Mouse (Mus musculus): ENCODE measurements at regions not wholly inside any gene's neighbourhood (a gene's known extent, or its start where the extent isn't known, plus 50 kb on each side); places are given as distances from the start of the nearest gene placed in this dataset.

- WGBS = 83% methylated on average over 3 of the region's 3 CpGs
- no peak overlapping the region for H3K4me2 ChIP-seq (ENCODE audit: low read length)
- ATAC-seq (replicated peaks; ENCODE audit: low FRiP score, low read depth) = no peak
Measured at GRCm38 (mm10) chr15:51189134-51189533, 2695.6 kb upstream of the Gm7489 start.

DNA sequence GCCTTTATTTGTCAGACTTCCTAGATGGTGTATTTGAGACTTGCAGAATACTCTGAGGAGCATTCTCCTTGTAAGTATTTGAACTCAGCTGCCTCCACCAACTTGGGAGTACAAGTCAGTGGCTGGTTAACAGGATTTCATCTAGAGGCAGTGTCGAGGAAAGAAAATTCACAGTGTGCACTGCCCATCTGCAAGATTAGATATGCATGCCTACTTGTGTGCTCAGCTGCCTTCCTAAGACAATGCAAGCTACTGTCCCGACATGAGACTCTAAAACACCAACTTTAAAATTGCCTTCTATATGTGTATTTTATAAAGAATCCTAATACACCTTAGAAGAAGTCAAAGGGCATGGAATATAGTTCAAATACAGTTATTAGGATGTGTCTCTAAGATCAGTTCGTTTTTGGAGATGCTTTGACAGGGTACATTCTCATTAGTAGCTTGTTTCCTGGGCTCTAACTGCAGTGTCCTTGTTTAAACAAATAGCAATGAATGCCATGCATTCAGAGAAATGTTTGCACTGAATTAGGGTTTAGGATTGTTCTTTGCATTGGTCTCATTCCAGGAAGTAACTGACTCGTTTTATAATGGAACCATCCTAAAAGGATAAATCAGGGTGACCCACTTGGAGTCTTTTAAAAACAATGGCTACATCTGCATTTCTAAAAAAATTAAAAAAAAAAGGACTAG, 2687.1 kb upstream of the Gm7489 start:
- DNase-seq (ENCODE audit: low spot score) = no peak
- 44% methylated on average over 4 of the region's 4 CpGs for WGBS
- H3K27ac ChIP-seq = no peak overlapping the region

More at GRCm38 (mm10) chr15:51189134-51189533, 2695.6 kb upstream of the Gm7489 start:
- Histone ChIP-seq H3K4me1 (replicated peaks; ENCODE audit: insufficient read depth, low read length) (no peaks in the 10 kb centered on the region), H3K27ac (no peak overlapping the region), H3K4me3 (replicated peaks; ENCODE audit: low read depth, low read length) (no peak overlapping the region), H3K36me3 (ENCODE audit: insufficient read depth, low read length) (no peaks in the 10 kb centered on the region), H3K27me3 (ENCODE audit: insufficient read depth, low read length) (no peaks in the 10 kb centered on the region), H3K9me3 (replicated peaks; ENCODE audit: low read length) (no peaks in the 10 kb centered on the region), H3K9ac (ENCODE audit: low read depth, low read length) (no peak overlapping the region)
- DNase-seq (ENCODE audit: low spot score) = no peak
- TF ChIP-seq CTCF (IDR thresholded peaks at IDR 0.05; ENCODE audit: low read depth) = no peak

GRCm38 (mm10) chr15:51203351-51203750, 2681.4 kb upstream of the Gm7489 start:
- TF ChIP-seq CTCF (IDR thresholded peaks at IDR 0.05; ENCODE audit: low read depth) = no peak
- 89% methylated on average over 2 of the region's 2 CpGs for WGBS
- H3K4me1 ChIP-seq (replicated peaks; ENCODE audit: insufficient read depth, low read length) = no peaks in the 10 kb centered on the region
- DNase-seq (ENCODE audit: low spot score) (no peak), ATAC-seq (replicated peaks; ENCODE audit: low FRiP score, low read depth) (no peak)
- no peaks in the 10 kb centered on the region for H3K27me3 ChIP-seq (ENCODE audit: insufficient read depth, low read length)
- H3K4me3 ChIP-seq (replicated peaks; ENCODE audit: low read depth, low read length) = no peak overlapping the region
- H3K9ac ChIP-seq (ENCODE audit: low read depth, low read length) = no peak overlapping the region
- no peaks in the 10 kb centered on the region for H3K9me3 ChIP-seq (replicated peaks; ENCODE audit: low read length)
- no peak overlapping the region for H3K27ac ChIP-seq
- H3K36me3 ChIP-seq (ENCODE audit: insufficient read depth, low read length) = no peaks in the 10 kb centered on the region
- H3K4me2 ChIP-seq (ENCODE audit: low read length) = no peak overlapping the region

More for the DNA sequence above, 2687.1 kb upstream of the Gm7489 start:
- Histone ChIP-seq H3K4me3 (replicated peaks; ENCODE audit: low read depth, low read length) (no peak overlapping the region), H3K4me1 (replicated peaks; ENCODE audit: insufficient read depth, low read length) (no peaks in the 10 kb centered on the region), H3K27me3 (ENCODE audit: insufficient read depth, low read length) (no peaks in the 10 kb centered on the region), H3K4me2 (ENCODE audit: low read length) (no peak overlapping the region), H3K36me3 (ENCODE audit: insufficient read depth, low read length) (no peaks in the 10 kb centered on the region), H3K9ac (ENCODE audit: low read depth, low read length) (no peak overlapping the region), H3K9me3 (replicated peaks; ENCODE audit: low read length) (no peaks in the 10 kb centered on the region)
- TF ChIP-seq CTCF (IDR thresholded peaks at IDR 0.05; ENCODE audit: low read depth) = no peak
- no peak for ATAC-seq (replicated peaks; ENCODE audit: low FRiP score, low read depth)

DNA sequence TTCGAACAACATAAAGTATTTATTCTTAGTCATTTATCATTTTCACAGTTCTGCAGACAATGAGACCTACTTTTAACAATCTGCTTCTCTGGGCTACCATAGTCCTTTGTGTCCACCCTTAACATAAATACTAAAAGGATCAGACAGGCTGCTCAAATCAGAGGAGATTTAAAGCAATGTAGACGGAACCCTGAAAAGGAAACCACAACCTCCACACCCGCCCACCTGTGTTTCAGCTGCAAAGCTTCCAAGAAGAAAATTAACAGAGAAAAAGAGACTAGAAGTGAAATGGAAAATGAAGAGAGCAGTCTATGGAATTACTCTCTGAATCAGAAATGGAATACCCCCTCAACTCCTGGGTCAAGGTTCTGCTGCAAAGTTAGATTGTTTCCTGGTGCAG, 2678.7 kb upstream of the Gm7489 start:
- Histone ChIP-seq H3K27me3 (ENCODE audit: insufficient read depth, low read length) (no peaks in the 10 kb centered on the region), H3K4me3 (replicated peaks; ENCODE audit: low read depth, low read length) (no peak overlapping the region), H3K4me1 (replicated peaks; ENCODE audit: insufficient read depth, low read length) (no peaks in the 10 kb centered on the region), H3K9ac (ENCODE audit: low read depth, low read length) (no peak overlapping the region), H3K9me3 (replicated peaks; ENCODE audit: low read length) (no peaks in the 10 kb centered on the region), H3K36me3 (ENCODE audit: insufficient read depth, low read length) (no peaks in the 10 kb centered on the region), H3K27ac (no peak overlapping the region), H3K4me2 (ENCODE audit: low read length) (no peak overlapping the region)
- DNase-seq (ENCODE audit: low spot score) = no peak
- 41% methylated on average over 3 of the region's 3 CpGs for WGBS
- TF ChIP-seq CTCF (IDR thresholded peaks at IDR 0.05; ENCODE audit: low read depth) = no peak
- no peak for ATAC-seq (replicated peaks; ENCODE audit: low FRiP score, low read depth)

GRCm38 (mm10) chr15:51206773-51207172, 2677.9 kb upstream of the Gm7489 start:
- no peaks in the 10 kb centered on the region for H3K27me3 ChIP-seq (ENCODE audit: insufficient read depth, low read length)
- H3K4me1 ChIP-seq (replicated peaks; ENCODE audit: insufficient read depth, low read length) = no peaks in the 10 kb centered on the region
- DNase-seq (ENCODE audit: low spot score) (no peak), ATAC-seq (replicated peaks; ENCODE audit: low FRiP score, low read depth) (no peak)
- WGBS = 82% methylated on average over 2 of the region's 2 CpGs
- no peak for TF ChIP-seq CTCF (IDR thresholded peaks at IDR 0.05; ENCODE audit: low read depth)
- H3K27ac ChIP-seq = no peak overlapping the region
- no peak overlapping the region for H3K4me3 ChIP-seq (replicated peaks; ENCODE audit: low read depth, low read length)
- H3K9ac ChIP-seq (ENCODE audit: low read depth, low read length) = no peak overlapping the region
- H3K9me3 ChIP-seq (replicated peaks; ENCODE audit: low read length) = no peaks in the 10 kb centered on the region
- H3K4me2 ChIP-seq (ENCODE audit: low read length) = no peak overlapping the region
- H3K36me3 ChIP-seq (ENCODE audit: insufficient read depth, low read length) = no peaks in the 10 kb centered on the region

DNA sequence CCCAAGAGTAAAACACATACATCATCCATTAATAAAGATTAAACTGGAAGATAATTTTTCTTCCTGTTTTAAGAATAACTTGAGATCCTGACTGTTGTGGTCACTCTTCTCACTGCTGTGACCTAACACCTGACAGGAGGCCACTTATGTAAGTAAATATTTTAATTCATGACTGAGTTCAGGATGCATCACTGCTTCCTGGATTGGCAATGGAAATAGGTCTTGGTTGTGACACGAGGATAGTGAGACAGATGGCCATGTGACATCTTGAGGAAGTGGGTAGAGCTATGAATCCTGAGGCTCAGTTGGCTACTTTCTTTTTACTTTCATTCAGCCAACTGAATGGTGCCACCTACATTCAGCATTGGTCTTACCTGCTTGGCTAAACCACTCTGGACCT, 2649.8 kb upstream of the Gm7489 start:
- H3K9ac ChIP-seq (ENCODE audit: low read depth, low read length) = no peak overlapping the region
- no peaks in the 10 kb centered on the region for H3K9me3 ChIP-seq (replicated peaks; ENCODE audit: low read length)
- no peak overlapping the region for H3K4me3 ChIP-seq (replicated peaks; ENCODE audit: low read depth, low read length)
- no peaks in the 10 kb centered on the region for H3K4me1 ChIP-seq (replicated peaks; ENCODE audit: insufficient read depth, low read length)
- no peak for DNase-seq (ENCODE audit: low spot score)
- H3K36me3 ChIP-seq (ENCODE audit: insufficient read depth, low read length) = no peaks in the 10 kb centered on the region
- 55% methylated on average over 1 of the region's 1 CpGs for WGBS
- no peaks in the 10 kb centered on the region for H3K27me3 ChIP-seq (ENCODE audit: insufficient read depth, low read length)
- no peak for TF ChIP-seq CTCF (IDR thresholded peaks at IDR 0.05; ENCODE audit: low read depth)
- no peak overlapping the region for H3K27ac ChIP-seq
- H3K4me2 ChIP-seq (ENCODE audit: low read length) = no peak overlapping the region
- no peak for ATAC-seq (replicated peaks; ENCODE audit: low FRiP score, low read depth)

DNA sequence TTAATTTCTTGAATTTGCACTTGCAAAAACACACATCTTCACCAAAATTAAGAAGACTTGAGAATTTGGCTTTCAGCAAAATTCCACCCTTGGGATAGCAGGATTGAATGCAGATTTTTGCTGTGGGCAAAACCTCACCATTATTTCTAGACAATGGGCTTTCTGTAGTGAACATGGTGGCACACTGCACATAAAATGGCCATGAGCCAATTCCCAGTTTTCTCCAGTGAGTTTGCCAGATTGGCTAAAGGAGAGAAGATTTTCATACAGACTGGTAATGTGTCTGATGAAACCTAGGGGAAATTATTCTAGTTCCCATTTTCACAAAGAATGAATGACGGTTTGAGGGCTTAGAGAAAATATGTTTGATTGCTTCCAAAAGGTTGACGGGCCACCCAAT, 2640.1 kb upstream of the Gm7489 start:
- WGBS = 95% methylated on average over 2 of the region's 2 CpGs
- no peaks in the 10 kb centered on the region for H3K9me3 ChIP-seq (replicated peaks; ENCODE audit: low read length)
- no peak for DNase-seq (ENCODE audit: low spot score)
- H3K27ac ChIP-seq = no peak overlapping the region
- TF ChIP-seq CTCF (IDR thresholded peaks at IDR 0.05; ENCODE audit: low read depth) = no peak
- H3K4me2 ChIP-seq (ENCODE audit: low read length) = no peak overlapping the region
- H3K36me3 ChIP-seq (ENCODE audit: insufficient read depth, low read length) = no peaks in the 10 kb centered on the region
- H3K4me1 ChIP-seq (replicated peaks; ENCODE audit: insufficient read depth, low read length) = no peaks in the 10 kb centered on the region
- H3K9ac ChIP-seq (ENCODE audit: low read depth, low read length) = no peak overlapping the region
- no peak overlapping the region for H3K4me3 ChIP-seq (replicated peaks; ENCODE audit: low read depth, low read length)
- ATAC-seq (replicated peaks; ENCODE audit: low FRiP score, low read depth) = no peak
- H3K27me3 ChIP-seq (ENCODE audit: insufficient read depth, low read length) = no peaks in the 10 kb centered on the region
